Mouse (Mus musculus) bone marrow macrophage, adult 2 months (primary cell): ENCODE data around the gene Ccr10. TPM values are rescaled to one million over a fixed set of nuclear protein-coding genes. Genes with fewer than 3 reads are reported as not detected.

Source experiments
- H3K27ac ChIP-seq: 2 replicates; pipeline ENCODE4 v1.5.1; 2012; ENCODE audit warnings: low read depth, low read length; ENCODE audit not compliant: insufficient read depth
- H3K4me1 ChIP-seq: 2 replicates; pipeline ENCODE4 v1.6.1; 2012; ENCODE audit warnings: low read length; ENCODE audit not compliant: control insufficient read depth, insufficient read depth
- H3K4me3 ChIP-seq: 2 replicates; pipeline ENCODE4 v1.5.1; 2012; ENCODE audit warnings: mild to moderate bottlenecking, low read length, moderate library complexity; ENCODE audit not compliant: insufficient read depth
- CTCF ChIP-seq: IDR thresholded peaks from 2 replicates; pipeline ENCODE4 v1.5.1; 2012; ENCODE audit warnings: low read depth, mild to moderate bottlenecking, low read length, moderate library complexity
- POLR2A ChIP-seq: IDR thresholded peaks from 2 replicates; pipeline ENCODE4 v1.6.1; 2012; ENCODE audit warnings: mild to moderate bottlenecking, low read depth, low read length, borderline replicate concordance
- polyA plus RNA-seq: library from polyadenylated mRNA; stranded (reverse); fragments of >200 nt; gene quantifications from 2 replicates; pipeline ENCODE4 v1.2.4, GENCODE M21; 2012; ENCODE audit not compliant: missing spikeins, insufficient read depth, insufficient read length

Gene Ccr10
- polyA plus RNA-seq, 1 experiment: not detected

DNA sequence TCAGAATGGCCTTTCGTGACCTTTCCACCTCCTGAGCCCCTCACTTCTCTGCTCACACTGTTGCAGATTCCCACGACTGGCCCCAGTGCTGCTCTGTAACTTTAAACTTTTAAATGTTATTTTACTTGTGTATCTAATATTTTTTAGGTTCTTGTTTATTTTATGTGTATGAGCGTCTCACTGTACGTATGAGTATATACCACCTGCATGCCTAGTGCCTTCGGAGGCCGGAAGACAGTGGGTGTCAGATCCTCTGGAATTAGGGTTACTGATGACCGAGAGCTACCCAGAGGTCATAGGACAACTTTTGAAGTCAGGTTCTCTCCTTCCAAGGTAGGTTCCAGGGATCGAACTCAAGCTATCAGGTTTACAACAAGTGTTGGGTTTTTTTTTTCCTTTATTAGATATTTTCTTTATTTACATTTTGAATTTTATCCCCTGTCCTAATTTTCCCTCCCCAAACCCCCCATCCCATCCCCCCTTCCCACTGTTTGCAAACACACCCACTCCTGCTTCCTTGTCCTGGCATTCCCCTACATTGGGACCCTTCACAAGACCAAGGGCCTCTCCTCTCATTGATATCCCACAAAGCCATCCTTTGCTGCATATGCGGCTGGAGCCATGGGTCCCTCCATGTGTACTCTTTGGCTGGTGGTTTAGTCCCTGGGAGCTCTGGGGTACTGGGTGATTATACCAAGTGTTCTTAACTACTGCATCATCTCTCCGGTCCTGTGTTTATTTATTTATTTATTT lies 32.9 kb downstream of the Ccr10 start:
- Histone ChIP-seq H3K4me1 (peaks cover 6% of the 10 kb centered on the region; the same call in 1 of the 2 replicates), H3K4me3 (no peak overlapping the region), H3K27ac (no peak overlapping the region)
- TF ChIP-seq CTCF (no peak), POLR2A (no peak)

DNA sequence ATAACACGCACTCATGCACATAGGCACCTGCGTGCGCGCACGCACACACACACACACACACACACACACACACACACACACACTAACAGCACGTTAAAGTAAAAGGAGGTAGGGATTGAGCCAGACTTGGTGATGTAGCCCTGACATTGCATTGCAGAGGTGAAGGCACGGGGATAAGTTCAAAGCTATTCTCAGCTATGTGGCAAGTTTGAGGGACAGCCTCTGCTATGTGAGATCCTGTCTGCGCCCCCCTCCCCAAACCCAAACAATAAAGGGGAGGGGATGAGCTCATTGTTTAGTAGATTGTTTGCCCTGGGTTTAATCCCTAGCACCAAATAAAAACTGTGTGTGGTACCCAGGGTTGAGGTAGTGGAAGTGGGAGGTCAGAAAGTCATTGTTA lies 34.2 kb downstream of the Ccr10 start:
- Histone ChIP-seq H3K4me1 (peaks cover 6% of the 10 kb centered on the region; the same call in 1 of the 2 replicates), H3K4me3 (no peak overlapping the region), H3K27ac (no peak overlapping the region)
- TF ChIP-seq POLR2A: no peak
- no peak for TF ChIP-seq CTCF

DNA sequence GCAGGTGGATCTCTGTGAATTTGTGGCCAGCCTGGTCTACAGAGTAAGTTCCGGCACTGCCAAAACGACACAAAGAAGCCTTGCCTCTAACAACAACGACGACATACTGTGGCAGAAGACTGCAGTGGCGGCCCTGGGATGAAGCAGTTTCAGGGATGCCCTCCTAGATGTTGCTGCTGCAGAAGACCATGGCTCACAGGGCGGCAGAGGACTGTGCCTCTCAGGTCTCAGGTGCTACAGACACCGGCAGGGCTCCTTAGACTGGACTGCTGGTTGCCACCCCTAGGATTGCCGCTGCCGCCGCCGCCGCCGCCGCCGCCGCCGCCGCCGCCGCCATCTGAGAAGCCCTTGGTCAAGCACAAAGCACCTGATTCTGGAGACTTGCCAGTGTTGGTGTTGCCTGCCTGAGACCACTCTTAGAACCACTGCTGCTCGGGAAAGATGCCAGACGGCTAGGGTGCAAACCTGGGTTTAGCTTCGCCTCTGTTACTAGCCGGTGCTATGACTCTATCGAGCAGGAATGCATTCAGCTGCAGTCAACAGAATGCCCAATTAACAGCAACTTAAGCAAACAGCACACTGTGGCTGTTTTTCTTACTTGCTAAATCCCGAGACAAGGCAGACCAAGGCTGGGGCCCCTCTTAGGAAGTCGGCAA lies 35.0 kb downstream of the Ccr10 start:
- H3K4me3 ChIP-seq: no peak overlapping the region
- TF ChIP-seq CTCF (no peak), POLR2A (no peak)
- no peak overlapping the region for H3K27ac ChIP-seq
- H3K4me1 ChIP-seq: peaks cover 6% of the 10 kb centered on the region; the same call in 1 of the 2 replicates

DNA sequence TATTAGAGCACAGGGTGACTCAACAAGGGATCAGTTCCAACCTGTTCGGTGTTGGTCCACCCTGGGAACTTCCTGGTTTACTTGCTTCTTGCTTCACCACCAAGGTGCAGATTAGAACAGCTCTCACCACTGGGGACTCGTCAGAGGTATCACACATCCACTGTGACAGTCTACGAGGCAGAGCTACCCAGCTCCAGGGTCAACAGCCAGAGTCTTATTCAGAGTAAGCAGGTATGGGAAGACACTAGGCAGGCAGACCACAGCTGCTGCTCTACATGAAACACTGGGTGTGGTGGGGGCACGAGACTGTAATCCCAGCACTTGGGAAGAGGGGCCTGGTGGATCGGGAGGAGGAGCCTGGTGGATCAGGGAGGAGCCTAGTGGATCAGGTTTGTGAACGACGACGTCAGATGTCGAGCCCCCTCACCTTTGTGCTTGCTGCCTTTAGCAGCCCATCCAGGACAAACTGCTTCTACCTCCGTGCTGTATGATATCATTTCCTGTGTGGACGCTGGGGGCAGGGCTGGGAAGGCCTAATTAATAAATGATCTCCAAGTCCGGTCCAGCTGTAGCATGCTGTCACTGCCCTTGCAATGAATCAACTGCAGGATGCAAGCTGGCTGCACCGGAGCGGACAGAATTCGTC lies 36.6 kb downstream of the Ccr10 start:
- Histone ChIP-seq H3K4me1 (peaks cover 3% of the 10 kb centered on the region), H3K27ac (no peak overlapping the region), H3K4me3 (no peak overlapping the region)
- no peak for TF ChIP-seq POLR2A
- TF ChIP-seq CTCF: no peak

DNA sequence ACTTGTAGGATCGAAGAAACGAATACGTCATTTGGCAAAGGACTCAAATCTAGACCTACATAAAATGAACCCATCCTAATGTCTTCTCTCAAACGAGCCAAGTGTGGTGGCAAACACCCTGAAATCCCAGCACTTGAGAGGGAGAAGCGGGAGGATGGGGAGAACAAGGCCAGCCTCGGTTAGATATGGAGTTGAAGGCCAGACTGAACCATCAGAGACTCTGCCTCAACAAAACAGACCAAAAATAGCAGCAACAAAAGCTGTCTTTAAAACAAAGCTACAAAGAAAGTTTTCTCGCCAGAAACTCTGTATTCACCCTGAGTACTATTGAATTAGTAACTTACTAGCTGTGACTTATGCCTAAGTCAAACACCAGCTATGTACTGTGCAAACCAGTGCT lies 38.2 kb downstream of the Ccr10 start:
- peaks cover 3% of the 10 kb centered on the region for H3K4me1 ChIP-seq
- no peak for TF ChIP-seq CTCF
- no peak for TF ChIP-seq POLR2A
- no peak overlapping the region for H3K4me3 ChIP-seq
- H3K27ac ChIP-seq: no peak overlapping the region

DNA sequence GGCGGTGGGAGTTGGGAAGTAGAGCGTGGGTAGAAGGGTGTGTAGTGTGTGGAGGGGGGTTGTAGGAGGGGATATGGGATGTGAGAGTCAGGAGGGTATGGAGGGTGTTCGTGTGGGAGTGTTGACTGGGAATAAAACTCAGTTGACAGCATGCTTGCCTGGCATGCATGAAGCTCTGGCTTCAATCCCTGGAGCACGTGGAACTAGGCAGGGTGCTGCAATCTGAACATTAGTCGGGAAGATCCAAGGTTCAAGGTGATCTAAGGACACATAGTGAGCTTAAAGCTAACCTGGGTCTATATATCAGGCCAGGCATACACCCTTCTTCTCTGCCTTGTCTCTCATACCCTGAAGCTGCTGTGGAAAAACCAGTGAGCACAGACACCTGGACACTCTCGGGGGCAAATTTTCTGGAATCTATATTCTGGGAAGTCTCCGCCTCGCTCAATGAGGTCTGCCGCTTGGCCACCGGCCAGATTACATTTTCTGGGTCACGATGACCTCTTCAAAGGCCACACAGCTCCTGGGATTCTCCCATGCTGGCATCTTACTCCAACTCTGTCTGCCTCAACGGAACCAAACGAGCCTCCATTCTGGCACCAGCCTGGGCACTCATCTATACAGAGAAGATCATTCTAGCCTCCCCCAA lies 40.9 kb downstream of the Ccr10 start:
- TF ChIP-seq POLR2A: no peak
- TF ChIP-seq CTCF: no peak
- H3K4me1 ChIP-seq: peaks cover 16% of the 10 kb centered on the region
- no peak overlapping the region for H3K27ac ChIP-seq
- H3K4me3 ChIP-seq: no peak overlapping the region

DNA sequence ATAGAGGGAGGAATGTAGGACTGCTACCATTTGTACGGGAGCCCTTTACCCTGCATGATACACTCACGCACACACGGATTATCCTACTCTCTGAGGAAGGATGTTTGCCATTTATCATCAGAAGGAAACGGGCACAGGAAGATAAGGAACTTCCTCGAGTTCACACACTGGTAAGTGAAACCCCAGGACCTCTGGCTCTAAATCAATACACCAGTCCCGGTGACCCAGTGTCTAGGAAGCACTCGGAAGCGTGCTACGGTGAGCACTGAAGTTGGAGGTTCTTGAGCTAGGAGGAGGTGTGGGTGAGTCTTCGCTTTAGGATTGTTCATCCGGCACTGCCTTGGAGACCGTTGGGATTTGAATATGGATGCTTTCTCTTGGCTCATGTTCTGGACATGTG lies 42.2 kb downstream of the Ccr10 start:
- TF ChIP-seq POLR2A (no peak), CTCF (no peak)
- H3K4me1 ChIP-seq: peaks cover 13% of the 10 kb centered on the region
- no peak overlapping the region for H3K4me3 ChIP-seq
- H3K27ac ChIP-seq: no peak overlapping the region

DNA sequence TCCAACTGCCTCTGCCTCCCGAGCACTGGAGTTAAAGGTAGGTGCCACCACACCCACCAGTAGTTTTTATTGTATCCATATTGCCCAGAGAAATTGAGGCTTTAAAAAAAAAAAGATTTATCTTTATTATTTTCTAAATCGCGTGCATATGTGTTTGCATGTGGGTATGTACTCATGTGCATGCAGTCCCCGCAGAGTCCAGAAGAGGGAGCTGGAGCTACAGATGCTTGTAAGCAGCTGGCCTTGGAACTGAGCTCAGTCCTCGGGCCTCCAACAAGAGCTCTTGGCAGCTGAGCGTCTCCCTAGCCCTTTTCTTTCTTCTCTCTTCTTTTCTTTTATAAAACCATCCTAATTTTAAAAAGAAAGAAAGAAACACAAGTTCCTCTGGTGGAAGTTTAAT lies 43.5 kb downstream of the Ccr10 start:
- H3K4me3 ChIP-seq: no peak overlapping the region
- TF ChIP-seq POLR2A (no peak), CTCF (peak; percentile 24)
- H3K27ac ChIP-seq: no peak overlapping the region
- H3K4me1 ChIP-seq: peaks cover 13% of the 10 kb centered on the region

DNA sequence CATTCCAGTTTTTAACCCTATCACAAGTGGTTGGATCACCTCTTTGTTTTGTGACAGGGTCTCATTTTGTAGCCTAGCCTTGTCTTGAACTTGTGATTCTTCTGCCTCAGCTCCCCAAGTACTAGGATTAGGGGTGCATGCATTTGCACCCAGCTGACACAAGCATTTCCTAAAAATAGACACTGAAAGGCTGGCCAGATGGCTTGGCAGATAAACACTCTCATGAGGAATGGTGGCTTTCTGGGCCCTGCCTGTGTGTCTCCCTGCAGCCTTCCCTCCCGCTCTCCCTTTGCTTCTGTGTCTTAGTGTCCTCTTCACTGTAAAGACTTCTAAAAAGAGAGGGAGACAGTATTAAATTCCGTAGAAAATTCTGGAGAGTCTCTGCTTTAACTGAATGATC lies 44.1 kb downstream of the Ccr10 start:
- no peak for TF ChIP-seq POLR2A
- no peak for TF ChIP-seq CTCF

More for the DNA sequence above, 44.1 kb downstream of the Ccr10 start:
- no peak overlapping the region for H3K27ac ChIP-seq
- H3K4me1 ChIP-seq: peaks cover 13% of the 10 kb centered on the region
- no peak overlapping the region for H3K4me3 ChIP-seq
